Mouse (Mus musculus): ENCODE results near the gene Odf4. TPM values are rescaled to one million over a fixed set of nuclear protein-coding genes. Genes with fewer than 3 reads are reported as not detected.

The Odf4 gene
- polyA plus RNA-seq, 1 experiment = not detected

GRCm38 (mm10) chr11:68878811-68879210 lies 48.1 kb downstream of the Odf4 start:
- no peaks in the 10 kb centered on the region for H3K79me2 ChIP-seq (ENCODE audit: control insufficient read depth, insufficient read depth)
- H3K79me3 ChIP-seq (ENCODE audit: low read depth) = no peaks in the 10 kb centered on the region
- H3K36me3 ChIP-seq (ENCODE audit: control insufficient read depth, insufficient read depth) = no peaks in the 10 kb centered on the region
- H3ac ChIP-seq (ENCODE audit: control insufficient read depth, insufficient read length, low read depth) = no peak overlapping the region
- TF ChIP-seq CEBPB (IDR thresholded peaks at IDR 0.05; ENCODE audit: low read depth) (no peak), MAX (IDR thresholded peaks at IDR 0.05) (no peak), MYOD1 (IDR thresholded peaks at IDR 0.05; ENCODE audit: control insufficient read depth, insufficient read length, low read depth) (no peak), CTCF (IDR thresholded peaks at IDR 0.05; ENCODE audit: control insufficient read depth, insufficient read depth, insufficient read length) (no peak), USF1 (IDR thresholded peaks at IDR 0.05; ENCODE audit: low read depth) (no peak), MYOG (IDR thresholded peaks at IDR 0.05; ENCODE audit: control insufficient read depth, extremely low read depth, insufficient read length) (no peak), FOSL1 (IDR thresholded peaks at IDR 0.05; ENCODE audit: insufficient read depth, low read length, poor library complexity, severe bottlenecking) (no peak)
- H3K27me3 ChIP-seq (ENCODE audit: control insufficient read depth, insufficient read depth, insufficient read length) = peaks cover 3% of the 10 kb centered on the region
- no peak overlapping the region for H3K4me3 ChIP-seq (ENCODE audit: insufficient read depth, poor library complexity, severe bottlenecking)

GRCm38 (mm10) chr11:68874841-68875240 lies 52.0 kb downstream of the Odf4 start:
- TF ChIP-seq CTCF (IDR thresholded peaks at IDR 0.05; ENCODE audit: control insufficient read depth, insufficient read depth, insufficient read length) (no peak), MAX (IDR thresholded peaks at IDR 0.05) (no peak), CEBPB (IDR thresholded peaks at IDR 0.05; ENCODE audit: low read depth) (no peak), USF1 (IDR thresholded peaks at IDR 0.05; ENCODE audit: low read depth) (no peak), MYOD1 (IDR thresholded peaks at IDR 0.05; ENCODE audit: control insufficient read depth, insufficient read length, low read depth) (no peak), MYOG (IDR thresholded peaks at IDR 0.05; ENCODE audit: control insufficient read depth, extremely low read depth, insufficient read length) (no peak), FOSL1 (IDR thresholded peaks at IDR 0.05; ENCODE audit: insufficient read depth, low read length, poor library complexity, severe bottlenecking) (no peak)
- Histone ChIP-seq H3K27me3 (ENCODE audit: control insufficient read depth, insufficient read depth, insufficient read length) (no peaks in the 10 kb centered on the region), H3ac (ENCODE audit: control insufficient read depth, insufficient read length, low read depth) (no peak overlapping the region), H3K4me3 (ENCODE audit: insufficient read depth, poor library complexity, severe bottlenecking) (no peak overlapping the region), H3K79me2 (ENCODE audit: control insufficient read depth, insufficient read depth) (no peaks in the 10 kb centered on the region), H3K79me3 (ENCODE audit: low read depth) (no peaks in the 10 kb centered on the region), H3K36me3 (ENCODE audit: control insufficient read depth, insufficient read depth) (no peaks in the 10 kb centered on the region)

Other genes starting within 250 kb of the Odf4 start
- gene Myh10, start 235.5 kb downstream of the Odf4 start, polyA plus RNA-seq (2012; fragmentation: generic; extraction: Trizol) = 40.0 TPM
- 27.9 TPM for gene Ndel1, start 55.2 kb downstream of the Odf4 start, polyA plus RNA-seq (2012; fragmentation: generic; extraction: Trizol)
- gene Rnf222, start 38.5 kb downstream of the Odf4 start, polyA plus RNA-seq (2012; fragmentation: generic; extraction: Trizol) = not detected
- 625 TPM for gene Rpl26, start 25.5 kb downstream of the Odf4 start, polyA plus RNA-seq (2012; fragmentation: generic; extraction: Trizol)
- gene Arhgef15, start 30.4 kb upstream of the Odf4 start, polyA plus RNA-seq (2012; fragmentation: generic; extraction: Trizol) = 0.25 TPM
- 0.88 TPM for gene Slc25a35, start 41.0 kb upstream of the Odf4 start, polyA plus RNA-seq (2012; fragmentation: generic; extraction: Trizol)
- 76.2 TPM for gene Rangrf, start 48.1 kb upstream of the Odf4 start, polyA plus RNA-seq (2012; fragmentation: generic; extraction: Trizol)
- 22.2 TPM for gene Pfas, start 81.4 kb upstream of the Odf4 start, polyA plus RNA-seq (2012; fragmentation: generic; extraction: Trizol)
- gene Ctc1, start 88.8 kb upstream of the Odf4 start, polyA plus RNA-seq (2012; fragmentation: generic; extraction: Trizol) = 35.0 TPM
- gene Aurkb, start 118.6 kb upstream of the Odf4 start, polyA plus RNA-seq (2012; fragmentation: generic; extraction: Trizol) = 76.6 TPM
- 14.3 TPM for gene Borcs6, start 132.6 kb upstream of the Odf4 start, polyA plus RNA-seq (2012; fragmentation: generic; extraction: Trizol)
- 41.9 TPM for gene Tmem107, start 143.7 kb upstream of the Odf4 start, polyA plus RNA-seq (2012; fragmentation: generic; extraction: Trizol)
- 20.9 TPM for gene Vamp2, start 161.4 kb upstream of the Odf4 start, polyA plus RNA-seq (2012; fragmentation: generic; extraction: Trizol)
- gene Per1, start 168.1 kb upstream of the Odf4 start, polyA plus RNA-seq (2012; fragmentation: generic; extraction: Trizol) = 4.5 TPM
- 0.06 TPM for gene Hes7, start 193.3 kb upstream of the Odf4 start, polyA plus RNA-seq (2012; fragmentation: generic; extraction: Trizol)
- gene 9130213A22Rik, start 195.5 kb upstream of the Odf4 start, polyA plus RNA-seq (2012; fragmentation: generic; extraction: Trizol) = 0.21 TPM
- gene Aloxe3, start 198.8 kb upstream of the Odf4 start, polyA plus RNA-seq (2012; fragmentation: generic; extraction: Trizol) = 0.14 TPM
- not detected for gene Alox12b, start 229.9 kb upstream of the Odf4 start, polyA plus RNA-seq (2012; fragmentation: generic; extraction: Trizol)

All from C2C12 (cell line).